Mouse (Mus musculus) cerebellum, adult 11-12 months (tissue): Measurements from ENCODE around the gene Tex46.
A peak's percentile ranks its signal among the peaks of the same experiment; 100 is the strongest.

ENCODE experiments used
- DNase-seq: peaks from one replicate; pipeline ENCODE4 v3.0.0; 2022

The Tex46 gene

DNA sequence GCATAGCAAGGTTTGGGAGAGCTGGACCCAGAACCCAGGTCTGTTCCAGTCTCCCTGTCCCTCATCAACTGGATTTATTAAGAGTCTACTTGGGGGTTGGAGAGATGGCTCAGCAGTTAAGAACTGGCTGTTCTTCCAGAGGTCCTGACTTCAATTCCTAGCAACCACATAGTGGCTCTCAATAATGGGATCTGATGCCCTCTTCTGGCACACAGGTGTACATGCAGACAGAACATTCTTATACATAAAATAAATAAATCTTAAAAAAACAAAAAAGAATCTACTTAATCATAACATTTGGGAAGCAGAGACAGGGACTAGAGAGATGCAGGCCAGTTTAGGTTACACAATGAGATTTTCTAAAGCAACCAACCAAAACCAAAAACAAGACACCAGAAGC, 25.8 kb downstream of the Tex46 start:
- no peak for DNase-seq

DNA sequence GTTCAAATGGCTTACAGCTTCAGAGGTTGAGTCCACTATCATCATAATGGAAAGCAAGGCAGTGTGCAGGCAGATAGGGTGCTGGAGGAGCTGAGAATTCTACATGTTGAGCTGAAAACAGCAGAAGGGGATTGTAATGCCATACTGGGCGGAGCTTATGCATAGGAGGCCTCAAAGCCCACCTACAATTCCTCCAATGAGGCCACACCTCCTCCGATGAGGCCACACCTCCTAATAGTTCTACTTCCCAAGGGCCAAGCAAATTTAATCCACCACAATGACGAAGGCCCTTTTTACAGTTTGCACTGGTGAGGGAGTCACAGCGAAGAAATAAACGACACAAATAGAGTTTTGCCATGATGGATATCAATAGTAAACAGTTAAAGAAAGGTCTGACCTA, 26.3 kb downstream of the Tex46 start:
- no peak for DNase-seq

DNA sequence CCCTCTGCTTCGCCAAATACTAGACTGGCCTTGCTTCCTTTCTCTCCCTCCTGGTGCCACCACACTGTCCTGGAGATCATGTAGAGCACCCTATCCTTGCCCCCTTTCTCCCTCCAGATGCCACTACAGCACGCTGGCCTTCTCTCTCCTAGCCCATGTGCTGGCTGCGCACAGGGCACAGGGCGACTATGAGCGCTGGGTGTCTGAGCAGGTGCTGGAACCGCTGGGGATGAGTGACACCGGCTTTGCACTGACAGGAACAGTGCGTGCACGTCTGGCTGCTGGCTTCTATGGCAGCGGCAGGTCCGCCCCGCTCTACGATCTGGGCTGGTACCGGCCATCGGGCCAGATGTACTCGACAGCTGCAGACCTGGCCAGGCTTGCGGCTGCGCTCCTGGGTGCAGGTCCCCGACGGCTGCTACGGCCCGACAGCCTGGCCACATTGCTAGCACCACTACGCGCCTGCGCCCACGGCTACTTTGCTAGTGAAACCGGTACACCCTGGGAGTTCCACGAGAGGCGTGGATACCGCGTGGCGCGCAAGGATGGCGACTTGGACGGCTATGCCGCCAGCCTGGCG, 26.8 kb downstream of the Tex46 start:
- no peak for DNase-seq

DNA sequence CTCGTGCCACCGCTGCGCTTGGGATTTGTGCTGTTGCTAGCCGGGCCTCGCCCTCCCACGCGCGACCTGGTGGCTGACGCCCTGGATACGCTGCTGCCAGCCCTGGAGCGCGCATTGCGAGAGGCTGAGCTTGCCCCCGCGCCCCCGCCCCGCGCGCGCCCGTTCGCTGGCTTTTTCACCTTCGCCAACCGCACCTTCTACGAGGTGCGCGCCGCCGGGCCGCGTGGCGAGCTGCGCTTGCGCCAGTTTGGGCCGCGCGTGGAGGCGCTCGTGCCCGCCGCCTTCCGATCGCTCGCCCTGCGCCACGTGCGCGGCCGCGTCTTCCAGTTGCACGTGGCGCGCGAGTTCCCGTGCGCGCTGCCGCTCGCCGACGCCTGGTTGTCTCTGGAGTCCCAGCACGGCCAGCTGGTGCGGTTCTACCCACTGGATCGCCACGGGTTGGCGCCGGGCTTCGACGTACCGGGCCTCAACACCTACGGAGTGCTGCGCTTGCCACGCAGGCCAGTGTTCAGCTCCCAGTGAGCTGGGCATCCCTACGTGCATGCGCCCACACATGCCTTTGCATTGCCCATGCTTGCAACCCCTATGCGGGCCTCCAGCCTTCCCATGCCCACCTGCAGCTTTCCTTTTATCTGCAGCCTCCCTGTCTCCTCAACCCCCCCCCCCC, 27.5 kb downstream of the Tex46 start:
- DNase-seq: peak; percentile 48

DNA sequence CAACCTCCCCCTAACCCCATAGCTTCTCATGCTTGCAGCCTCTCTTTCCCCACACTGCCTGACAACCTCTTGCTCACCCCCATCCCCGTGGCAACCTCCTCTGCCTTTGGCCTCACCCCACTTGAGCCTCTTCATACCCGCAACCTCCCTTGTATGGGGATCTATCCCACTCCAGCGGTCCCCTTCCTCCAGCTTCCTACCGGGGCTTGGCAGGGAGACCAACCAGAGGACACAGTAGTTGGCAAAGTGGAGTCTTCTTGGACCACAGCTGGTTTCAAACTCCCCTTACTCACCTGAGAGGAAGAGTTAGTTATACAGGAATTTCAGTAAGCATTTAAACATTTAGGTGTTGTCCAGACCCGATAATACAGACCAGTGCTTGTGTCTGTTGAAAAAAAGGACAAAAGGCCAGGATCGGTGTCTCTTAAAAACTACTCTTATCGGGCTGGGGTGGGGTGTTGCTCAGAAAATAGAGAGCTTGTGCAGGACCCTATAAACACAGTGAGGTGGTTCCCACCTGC, 28.1 kb downstream of the Tex46 start:
- DNase-seq: no peak

DNA sequence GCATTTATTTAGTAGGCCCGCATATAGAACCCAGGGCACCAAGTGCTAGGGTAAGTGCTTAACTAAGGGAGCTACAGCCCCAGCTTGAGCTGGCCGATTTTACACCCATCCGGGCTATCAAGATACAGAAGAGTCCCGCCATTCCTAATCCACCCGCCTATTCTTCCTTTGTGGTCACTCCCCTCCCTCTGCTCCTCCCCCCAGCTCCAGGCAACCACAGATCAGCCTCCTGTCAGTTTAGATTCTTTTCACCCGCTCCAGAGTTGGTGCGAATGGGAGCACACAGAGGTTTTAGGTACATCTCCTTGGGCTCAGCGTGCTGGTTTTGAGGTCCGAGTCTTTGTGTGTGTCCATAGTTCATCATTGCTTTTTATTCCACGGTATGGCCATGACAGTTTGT, 28.7 kb downstream of the Tex46 start:
- no peak for DNase-seq

DNA sequence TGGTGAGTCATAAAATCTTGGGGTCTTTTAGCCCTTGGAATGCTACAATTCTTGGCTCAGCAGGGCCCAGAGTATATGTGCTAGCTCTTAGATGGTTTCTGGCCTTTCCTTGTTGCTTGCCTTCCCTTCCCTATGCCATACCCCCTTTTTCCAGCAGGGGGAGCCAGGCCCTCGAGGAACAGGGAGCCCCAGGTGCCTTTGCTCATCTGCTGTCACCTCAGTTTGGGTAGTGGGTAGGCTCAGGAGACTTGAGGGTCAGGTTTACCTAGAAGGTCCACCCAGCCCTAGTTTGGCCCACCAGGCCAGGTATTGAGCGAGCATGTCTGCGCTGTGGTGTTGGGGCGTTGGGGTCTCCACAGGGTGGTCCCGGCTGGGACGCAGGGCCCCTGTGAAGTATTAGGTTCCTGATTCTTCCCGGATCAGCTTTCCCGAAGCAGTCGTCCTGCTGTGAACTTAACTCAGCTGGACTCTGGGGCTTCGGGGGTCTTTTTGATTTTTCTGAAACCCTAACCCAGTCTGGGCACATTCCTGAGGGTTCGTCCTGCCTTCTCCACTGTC, 38.8 kb downstream of the Tex46 start:
- peak; percentile 76 for DNase-seq

DNA sequence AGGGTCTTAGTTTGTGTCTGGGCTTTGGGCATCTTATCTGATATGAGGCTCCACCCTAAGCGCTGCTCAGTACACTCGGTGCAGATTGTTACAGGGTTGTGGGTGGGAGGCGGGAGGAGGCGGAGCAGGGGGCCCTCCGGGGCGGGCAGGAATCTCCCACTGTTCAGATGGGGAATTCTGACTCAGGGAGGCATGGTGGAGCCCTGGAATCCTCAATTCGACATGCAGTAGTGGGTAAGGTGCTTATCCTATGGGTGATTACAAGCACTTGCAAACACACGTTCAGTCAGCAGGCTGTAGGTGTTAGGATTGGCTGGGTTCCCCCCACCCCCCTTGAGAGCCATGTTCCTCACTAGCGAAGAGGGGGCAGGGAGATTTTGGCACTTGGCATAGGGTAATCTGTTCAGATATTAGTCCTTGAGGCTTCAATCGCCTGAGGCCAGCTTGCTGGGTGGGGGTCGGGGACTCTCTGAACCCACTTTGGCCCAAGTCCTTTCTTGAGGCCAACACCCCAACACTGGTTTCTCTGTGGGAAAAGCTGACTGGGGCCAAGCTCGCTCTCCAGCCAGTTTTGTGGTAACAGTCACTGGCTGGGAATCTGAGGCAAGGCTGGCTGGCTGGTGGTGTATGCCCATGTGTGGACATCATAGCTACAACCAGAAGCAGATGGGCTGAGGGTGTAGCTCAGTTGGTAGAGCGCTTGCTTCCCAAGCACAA, 39.4 kb downstream of the Tex46 start:
- DNase-seq: no peak

DNA sequence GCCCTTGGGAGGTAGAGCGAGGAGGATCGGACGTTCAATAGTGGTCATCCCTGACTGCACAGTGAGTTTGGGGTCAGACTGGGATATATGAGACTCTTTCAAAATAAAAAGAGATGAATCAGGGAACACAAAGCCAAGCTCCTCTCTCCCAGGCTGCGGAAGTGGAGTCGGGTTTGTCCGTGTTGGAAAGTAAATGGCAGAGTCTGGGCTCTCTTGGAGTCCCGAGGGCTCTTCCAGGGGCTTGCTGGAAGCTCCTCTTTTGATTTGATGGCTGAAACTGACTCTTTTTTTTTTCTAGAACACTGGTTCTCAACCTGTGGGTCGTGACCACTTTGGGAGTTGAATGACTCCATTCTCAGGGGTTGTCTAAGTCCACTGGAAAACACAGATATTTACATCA, 40.0 kb downstream of the Tex46 start:
- no peak for DNase-seq

DNA sequence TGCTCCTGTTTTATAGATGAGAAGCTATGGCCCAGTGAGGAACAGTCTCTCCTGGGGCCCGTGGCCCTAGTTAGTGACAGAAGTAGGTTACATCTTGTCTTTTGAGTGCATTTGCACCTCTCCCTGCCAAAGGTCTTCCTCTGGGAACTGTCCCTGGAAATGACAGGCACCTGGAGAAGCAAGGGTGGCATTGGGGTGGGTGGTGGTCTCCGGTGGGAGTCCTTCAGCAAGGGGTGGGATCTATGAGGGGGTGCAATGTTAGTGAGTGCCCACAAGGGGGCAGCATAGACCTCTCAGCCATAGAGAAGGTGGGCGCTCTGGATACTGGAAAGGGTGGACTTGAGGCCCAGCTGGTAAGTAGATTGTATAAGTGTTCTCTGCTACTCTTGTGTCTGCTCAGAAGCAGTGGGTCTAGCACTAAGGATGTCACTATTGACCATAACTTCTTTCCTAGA, 41.1 kb downstream of the Tex46 start:
- no peak for DNase-seq

DNA sequence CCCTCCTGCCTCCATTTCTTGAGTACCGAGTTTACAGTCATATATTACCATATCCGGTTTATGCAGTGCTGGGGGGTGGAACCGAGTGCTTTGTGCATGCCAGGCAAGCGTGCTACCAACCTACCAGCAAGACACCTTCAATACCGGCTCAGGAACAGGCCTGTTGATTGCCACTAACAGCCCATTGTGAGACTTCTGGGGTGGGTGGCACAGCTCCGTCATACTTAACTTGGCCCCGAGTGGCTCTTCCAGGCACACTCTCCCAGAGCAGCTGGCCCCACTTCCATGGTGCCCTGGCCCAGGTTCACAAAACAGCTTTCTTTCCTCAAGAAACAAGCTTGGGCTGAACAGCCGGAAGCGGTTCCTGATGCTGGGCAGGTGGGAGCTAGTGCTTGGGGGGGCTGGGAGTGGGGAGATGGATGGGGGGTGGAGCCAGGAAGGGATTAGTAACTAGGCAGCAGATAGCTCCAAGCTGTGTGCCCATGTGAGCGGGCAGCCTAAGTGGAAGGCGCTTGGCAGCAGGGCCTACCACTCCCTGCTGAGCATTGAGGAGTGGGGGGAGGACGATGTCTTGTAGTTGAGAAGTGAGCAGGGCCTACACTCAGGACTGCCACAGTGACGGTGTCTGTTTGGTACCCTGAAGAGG, 41.8 kb downstream of the Tex46 start:
- DNase-seq: peak; percentile 62

DNA sequence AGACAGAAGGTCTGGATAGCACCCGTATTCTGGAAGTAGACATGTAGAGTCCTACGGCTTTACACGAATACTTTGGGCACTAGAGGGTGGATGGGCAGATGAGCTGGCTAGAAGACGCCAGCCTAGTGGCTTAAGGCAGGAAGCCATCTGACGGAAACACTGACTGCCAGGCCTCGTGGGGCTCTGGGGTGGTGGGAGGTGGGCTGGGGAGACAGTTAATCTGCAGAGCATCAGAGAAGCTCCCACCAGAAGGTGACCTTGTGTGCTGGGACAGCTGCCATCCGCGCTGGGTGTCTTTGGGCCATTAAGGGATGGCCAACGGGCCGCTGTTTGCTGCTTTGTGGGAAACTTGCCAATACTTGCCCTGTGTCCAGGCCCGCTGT, 42.3 kb downstream of the Tex46 start:
- DNase-seq: peak; percentile 58

DNA sequence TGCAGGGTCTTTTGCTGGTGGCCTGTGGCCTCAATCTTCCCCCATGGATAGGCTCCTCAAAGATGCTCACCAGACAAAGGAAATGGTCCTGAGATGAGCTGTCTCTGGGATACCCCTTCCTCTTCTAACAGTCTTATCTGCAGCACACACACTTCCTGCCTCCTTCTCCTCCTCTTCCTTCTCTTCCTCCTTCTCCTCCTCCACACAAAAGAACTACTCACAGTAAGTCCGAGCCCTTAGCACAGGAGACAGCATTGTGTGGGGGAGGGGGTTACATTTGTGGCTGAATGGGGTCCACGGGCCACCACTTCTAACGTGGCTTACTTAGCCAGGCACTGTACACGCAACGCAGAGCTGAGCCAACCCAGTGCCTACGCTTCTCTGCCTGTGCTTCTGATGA, 42.8 kb downstream of the Tex46 start:
- DNase-seq: no peak

DNA sequence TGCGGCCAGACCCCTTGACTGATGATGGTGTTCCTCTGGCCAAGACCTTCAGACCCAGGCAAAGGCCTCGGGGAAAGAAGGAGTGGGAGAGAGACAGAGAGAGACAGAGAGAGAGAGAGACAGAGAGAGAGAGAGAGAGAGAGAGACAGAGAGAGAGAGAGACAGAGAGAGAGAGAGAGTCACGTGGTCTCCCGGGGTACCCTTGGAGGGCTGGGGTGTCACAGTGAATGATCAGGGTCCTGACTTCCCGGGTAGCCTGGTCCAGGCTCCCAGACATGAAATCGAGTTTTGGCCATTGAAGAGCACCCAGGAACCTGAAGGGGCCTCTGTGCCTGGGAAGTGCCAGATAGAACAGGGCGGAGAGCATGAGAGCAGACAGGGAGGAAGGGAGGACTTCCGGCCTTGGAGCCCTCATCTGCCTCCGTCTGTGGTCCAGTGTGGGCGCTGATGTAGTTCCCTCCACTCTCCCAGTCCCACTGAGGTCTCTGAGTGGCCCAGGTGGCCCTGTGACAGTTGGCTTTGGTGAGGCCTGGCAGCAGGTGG, 43.5 kb downstream of the Tex46 start:
- no peak for DNase-seq

DNA sequence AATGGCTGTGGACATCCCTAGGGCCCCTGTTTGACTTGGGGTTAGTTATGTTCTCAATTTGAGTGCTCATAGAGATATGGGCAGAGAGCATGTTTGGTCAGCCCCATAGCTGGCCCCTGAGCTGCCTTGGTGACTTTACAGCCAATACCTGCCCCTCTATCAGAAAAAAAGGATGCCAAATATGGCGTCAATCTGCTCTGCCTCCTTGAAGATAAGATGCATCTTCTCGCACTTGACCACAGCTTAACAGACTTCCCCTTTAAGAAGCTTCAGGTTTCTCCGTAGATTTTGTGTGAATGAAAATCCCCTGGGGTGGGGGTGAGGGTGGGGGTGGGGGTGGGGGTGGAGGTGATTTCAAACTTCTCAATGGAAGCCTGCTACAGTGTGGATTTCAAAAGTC, 47.7 kb downstream of the Tex46 start:
- DNase-seq: no peak
